Mouse (Mus musculus) frontal cortex, adult (tissue): Measurements from ENCODE around the gene Zfp106.

Experiments used
- ATAC-seq: cut with Nextera tagmentation; 2 replicates; pipeline ENCODE4 v1.9.2; 2017; ENCODE audit warnings: mild to moderate bottlenecking, moderate library complexity, mixed read lengths; ENCODE audit not compliant: low TSS enrichment

Gene Zfp106

DNA sequence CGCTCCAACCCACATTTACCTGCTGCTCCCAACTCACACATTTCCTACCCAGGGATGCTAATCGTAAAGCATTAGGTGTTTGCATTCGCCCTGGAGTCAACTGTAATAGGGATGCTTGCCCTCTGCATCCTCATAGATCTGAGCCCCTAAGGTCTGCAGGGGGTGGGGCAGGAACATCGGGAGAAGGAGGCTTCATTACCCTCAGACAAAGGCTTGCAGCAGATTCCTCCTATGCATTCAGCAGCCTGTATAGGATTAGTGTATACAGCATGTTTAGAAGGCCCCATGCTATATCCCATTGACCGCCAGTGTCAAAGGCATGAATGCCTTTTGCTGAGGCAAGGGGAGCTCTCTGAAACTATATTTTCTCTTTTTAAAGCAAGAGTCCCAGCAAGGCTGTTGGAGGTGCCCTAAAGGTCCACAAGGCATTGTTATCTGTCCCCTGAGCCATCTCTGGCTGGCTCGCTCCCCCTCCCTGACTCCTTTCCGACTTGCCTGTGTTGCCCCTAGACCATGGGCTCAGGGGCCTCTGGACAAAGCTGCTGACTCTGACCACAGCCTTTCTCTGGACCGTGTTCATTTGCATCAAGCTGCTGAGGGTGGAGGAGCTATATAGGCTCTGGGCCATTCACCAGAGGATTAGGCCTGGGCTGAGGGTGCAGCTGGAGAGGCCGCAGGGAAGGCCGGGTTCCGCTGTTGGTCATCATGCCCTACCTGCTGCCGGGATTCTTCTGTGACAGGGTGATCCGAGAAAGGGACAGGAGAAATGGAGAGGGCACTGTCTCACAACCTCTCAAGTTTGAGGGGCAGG, 87.2 kb downstream of the Zfp106 start:
- ATAC-seq = no peak

DNA sequence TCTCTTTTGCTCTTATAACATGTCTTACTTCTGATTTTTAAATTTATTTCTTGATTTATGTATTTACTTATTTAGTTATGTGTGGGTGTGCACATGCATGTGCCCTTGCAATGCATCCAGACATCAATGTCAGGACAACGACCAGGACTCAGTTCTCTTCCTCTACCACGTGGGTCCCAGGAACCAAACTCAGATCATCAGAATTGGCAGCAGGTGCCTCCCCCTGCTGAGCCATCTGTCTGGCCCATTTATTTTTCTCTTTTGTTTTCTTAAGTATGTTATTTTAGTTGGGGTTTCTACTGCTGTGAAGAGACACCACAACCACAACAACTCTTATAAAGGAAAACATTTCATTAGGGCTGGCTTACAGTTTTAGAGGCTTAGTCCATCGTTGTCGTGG, 92.8 kb downstream of the Zfp106 start:
- no peak for ATAC-seq

GRCm38 (mm10) chr2:120469715-120470114, 93.9 kb downstream of the Zfp106 start:
- no peak for ATAC-seq

- ATAC-seq = no peak; the same call in 1 of the 2 replicates
Measured at GRCm38 (mm10) chr2:120469220-120469619, 94.4 kb downstream of the Zfp106 start.

- no peak for ATAC-seq
Measured at GRCm38 (mm10) chr2:120468011-120468410, 95.6 kb downstream of the Zfp106 start.

- no peak for ATAC-seq
Measured at GRCm38 (mm10) chr2:120465397-120465785, 98.3 kb downstream of the Zfp106 start.

GRCm38 (mm10) chr2:120464732-120465396, 98.8 kb downstream of the Zfp106 start:
- ATAC-seq = no peak

- no peak for ATAC-seq
Measured at GRCm38 (mm10) chr2:120464091-120464490, 99.6 kb downstream of the Zfp106 start.

DNA sequence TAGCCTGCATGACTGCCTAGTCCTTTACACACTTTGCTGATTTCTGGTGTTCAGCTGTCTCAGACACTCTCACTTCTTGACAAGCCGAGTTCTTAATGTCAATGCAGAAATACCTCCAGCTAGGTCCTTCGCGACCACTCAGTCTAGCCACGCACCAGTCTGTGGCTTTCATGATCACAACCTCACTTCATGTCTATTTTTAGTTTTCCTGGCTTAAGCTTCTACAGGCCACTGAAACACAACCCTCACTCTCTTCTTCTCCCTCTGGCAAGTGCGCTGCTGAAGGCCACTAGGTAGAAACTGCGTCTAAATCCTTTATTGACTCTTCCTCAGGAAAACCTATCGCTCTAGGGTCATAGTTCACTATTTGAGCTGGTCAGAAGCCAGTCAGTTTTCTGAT, 100.3 kb downstream of the Zfp106 start:
- no peak for ATAC-seq

DNA sequence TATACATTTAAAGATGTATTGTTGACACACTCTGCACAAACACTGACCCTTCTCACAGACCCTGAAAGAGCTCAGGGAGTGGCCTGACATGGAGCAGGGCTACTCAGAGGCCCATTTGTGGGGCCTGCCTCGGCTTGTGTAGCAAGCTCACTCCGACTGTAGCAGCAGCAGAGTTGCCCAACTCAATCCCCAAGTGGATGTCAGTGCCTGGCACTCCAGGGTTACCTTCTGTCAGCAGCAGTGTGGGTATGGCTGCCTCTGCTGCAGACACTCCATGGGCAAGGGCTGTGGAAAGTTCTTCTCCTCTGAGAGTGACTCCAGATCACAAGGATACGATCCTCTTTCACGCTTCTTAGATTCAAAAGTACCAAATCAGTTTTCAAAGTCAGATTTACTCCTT, 103.4 kb downstream of the Zfp106 start:
- ATAC-seq = no peak
